Mouse (Mus musculus) retina, postnatal 1 day (tissue): ENCODE results near the gene Henmt1.
A peak's percentile ranks its signal among the peaks of the same experiment; 100 is the strongest.

Experiments used
- DNase-seq: peaks from one replicate; pipeline ENCODE4 v3.0.0-alpha.2; 2012

Gene Henmt1

GRCm38 (mm10) chr3:108939573-108939972 lies at the start of gene Henmt1:
Gene Henmt1, plus strand, starts transcription at chr3:108939873.
- DNase-seq = no peak

DNA sequence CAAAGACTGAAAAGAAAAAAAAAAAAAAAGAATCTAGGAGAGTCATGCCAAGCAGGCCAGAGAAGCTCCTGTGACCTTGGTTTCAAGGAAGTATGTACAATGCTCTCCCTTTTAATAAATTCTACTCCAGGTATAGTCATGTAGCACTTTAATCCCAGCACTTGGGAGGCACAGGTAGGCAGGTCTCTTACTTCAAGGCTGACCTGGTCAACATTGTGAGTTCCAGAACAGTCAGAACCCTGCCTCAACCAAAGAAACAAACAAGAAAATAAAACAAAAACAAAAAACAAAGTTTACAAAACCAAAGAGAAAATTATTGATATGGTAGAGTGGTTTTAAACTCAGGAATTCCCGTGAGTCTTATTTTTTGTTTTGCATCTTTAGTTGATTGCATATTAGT lies 49.8 kb upstream of the Henmt1 start, which contains the start of gene Fndc7:
Fndc7 (minus strand) TSS at position 101 of the 400 bp plus-strand sequence.
- no peak for DNase-seq

DNA sequence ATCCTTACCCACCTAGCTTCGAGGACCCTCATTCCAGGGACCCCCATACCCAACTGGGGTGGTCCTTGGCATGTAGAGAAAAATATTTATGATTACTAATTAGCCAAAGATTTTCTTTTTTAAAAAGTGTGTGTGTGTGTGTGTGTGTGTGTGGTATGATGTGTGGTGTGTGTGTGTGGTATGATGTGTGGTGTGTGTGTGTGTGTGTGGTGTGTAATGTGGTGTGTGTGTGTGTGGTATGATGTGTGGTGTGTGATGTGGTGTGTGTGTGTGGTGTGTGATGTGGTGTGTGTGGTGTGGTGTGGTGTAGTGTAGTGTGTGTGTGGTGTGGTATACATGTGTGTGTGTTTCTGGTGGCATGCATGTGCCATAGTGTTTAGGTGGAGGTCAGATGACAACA lies 47.6 kb upstream of the Henmt1 start:
- no peak for DNase-seq

DNA sequence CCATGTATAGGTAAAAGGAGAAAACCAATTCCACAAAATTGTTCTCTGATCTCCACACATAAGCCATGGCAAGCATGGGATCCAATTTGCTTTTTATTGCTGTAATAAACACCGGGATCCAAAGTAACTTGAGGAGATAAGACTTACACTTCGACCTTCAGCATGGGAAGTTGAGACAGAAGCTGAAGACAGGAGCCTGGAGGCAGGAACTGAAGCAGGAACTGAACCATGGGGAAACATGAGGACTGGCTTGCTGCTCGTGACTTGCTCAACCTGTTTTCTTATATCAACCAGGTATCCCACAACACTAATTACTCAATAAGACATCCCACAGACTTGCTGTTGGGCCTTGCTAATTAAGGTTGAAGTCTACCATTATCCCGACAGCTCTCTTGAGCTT lies 46.8 kb upstream of the Henmt1 start:
- DNase-seq = no peak

DNA sequence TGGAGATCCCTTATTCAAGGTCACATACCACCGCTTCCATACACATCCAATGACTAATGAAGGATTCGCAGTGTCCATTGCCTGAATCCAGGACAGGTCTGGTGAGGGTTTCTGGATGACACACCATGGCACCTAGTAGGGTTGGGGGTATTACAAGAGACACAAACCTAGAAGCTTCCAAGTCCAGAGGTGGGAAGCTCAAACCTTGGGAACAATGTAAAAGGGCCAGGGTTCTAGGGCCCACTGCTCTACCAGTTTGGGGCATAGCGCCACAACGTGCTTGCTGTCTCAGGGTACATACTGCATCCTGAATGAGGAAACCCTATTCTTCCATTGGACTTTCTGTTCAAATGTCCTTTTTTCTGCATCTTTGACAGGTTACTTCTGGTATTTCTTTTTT lies 41.0 kb upstream of the Henmt1 start:
- DNase-seq = no peak

GRCm38 (mm10) chr3:108900147-108900546 lies 39.5 kb upstream of the Henmt1 start:
- DNase-seq = no peak

- no peak for DNase-seq
These were observed 39.0 kb upstream of the Henmt1 start for GRCm38 (mm10) chr3:108900681-108901080.

DNA sequence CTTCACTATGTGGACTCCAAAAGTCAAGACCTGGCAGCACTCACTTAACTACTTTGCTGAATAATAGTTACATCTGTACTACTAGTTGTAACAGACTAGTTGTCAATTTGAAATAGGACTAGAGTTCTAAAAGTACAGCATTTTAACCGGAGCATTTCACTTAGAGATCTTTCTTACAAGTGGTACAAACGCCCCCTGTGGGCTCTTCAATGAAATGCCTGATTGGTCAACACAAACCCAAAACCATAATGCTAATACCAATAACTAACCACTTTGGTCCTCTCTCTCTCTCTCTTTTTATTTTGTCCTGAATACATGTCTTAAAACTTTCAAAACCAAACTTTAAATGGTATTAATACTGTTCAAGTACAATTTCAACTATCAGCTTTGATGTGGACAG lies 37.6 kb upstream of the Henmt1 start:
- DNase-seq = no peak

- DNase-seq = no peak
These were observed 36.7 kb upstream of the Henmt1 start for GRCm38 (mm10) chr3:108902934-108903333.

- DNase-seq = peak; percentile 22
These were observed 29.2 kb upstream of the Henmt1 start for GRCm38 (mm10) chr3:108910303-108911080.

GRCm38 (mm10) chr3:108911081-108911547 lies 28.6 kb upstream of the Henmt1 start:
- DNase-seq = peak; percentile 82

DNA sequence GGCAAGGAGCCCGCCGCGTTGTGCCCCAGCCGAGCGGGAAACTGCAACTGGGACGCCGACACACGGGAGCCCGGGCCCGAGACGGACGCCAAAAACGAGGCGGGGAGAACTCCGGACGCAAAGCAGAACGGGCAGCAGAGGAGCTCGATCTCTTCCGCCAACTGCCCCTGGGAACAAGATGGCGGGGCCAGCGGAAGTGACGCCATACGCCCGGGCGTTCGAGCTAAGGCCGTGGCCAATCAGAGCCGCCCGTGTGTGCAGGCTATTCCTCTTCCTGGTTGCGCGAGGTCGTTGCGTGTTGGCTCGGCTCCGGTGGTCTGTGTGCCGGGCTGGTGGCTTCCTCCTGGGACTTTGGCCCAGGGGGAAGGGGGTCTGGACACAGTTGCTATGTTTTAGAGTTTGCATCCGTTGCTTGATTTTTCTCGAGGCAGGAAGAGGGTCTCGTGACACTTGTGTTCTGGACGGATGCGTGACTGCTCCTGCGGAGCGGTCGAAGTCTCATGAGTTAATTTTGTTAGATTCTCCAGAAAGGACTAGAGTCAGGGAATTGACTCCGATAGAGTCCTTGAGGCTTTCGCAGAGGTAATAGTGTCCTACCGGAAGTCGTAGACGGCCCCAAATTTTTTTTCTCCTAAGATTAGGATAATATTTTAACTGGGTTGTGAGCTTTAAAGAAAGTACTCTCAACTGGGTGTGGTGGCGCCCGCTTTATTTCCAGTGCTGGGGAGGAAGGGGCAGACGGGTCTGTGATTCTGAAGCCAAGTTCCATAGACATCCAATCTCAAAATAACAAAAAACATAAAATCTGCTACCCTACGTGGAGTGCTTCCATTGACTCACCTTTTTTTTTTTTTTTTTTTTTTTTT lies 27.9 kb upstream of the Henmt1 start, which contains the start of gene Prpf38b:
Prpf38b (minus strand) TSS at position 180 of the 866 bp plus-strand sequence.
- peak; percentile 98 for DNase-seq

- no peak for DNase-seq
These were observed 23.7 kb upstream of the Henmt1 start for GRCm38 (mm10) chr3:108915999-108916398.

DNA sequence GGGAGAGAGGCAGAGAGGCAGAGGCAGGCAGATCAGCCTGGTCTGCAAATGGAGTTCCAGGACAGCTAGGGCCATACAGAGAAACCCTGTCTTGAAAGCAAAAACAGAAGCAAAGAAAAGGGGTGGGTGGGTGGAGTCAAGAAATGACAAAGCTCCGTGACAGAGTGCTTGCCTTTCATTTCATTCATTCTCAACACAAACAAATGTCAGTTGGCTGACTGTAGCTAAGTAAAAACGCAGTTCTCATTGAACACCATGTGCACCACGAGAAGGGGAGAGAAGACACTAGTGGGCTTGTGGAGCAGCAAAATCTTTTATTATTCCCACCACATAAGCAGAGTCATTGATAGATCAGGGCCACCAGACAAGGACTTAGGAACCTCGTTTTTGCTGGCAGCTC lies 22.8 kb upstream of the Henmt1 start:
- DNase-seq = no peak

DNA sequence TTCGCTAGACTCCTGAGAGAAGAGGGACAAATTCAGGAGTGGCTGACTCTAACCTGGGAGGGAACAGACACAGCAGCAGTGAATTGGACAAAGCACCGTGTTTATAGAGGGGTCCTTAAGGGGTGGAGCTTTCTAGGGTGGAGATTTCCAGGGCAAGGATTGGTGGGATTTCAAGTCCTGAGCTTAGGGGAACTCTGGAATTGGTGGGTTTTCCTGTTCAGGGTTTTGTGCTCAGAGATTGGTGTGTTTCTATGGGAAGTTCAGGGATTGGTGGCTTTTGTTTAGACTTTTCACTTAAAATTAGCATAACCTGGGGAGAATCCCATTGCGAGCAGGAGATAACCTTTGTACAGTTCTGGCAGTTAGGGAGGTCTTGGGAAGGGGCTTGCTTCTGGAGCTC lies 21.7 kb upstream of the Henmt1 start:
- no peak for DNase-seq

DNA sequence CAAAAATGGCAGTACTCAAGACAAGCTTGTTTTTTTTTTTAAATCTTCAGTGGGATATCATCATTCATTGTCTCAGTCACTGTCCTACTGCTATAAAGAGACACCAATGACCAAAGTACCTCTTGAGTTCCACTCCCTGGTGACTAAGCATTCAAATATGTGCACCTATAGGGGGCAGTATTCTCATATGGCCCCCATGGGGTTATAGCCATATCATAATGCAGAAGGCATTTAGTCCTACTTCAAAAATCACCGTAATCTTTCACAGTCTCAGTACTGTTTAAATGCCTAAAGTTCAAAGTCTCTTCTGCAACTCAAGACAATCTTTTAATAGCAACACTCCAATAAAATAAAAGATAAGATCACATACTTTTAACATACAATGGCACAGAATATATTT lies 20.8 kb upstream of the Henmt1 start:
- DNase-seq = no peak

DNA sequence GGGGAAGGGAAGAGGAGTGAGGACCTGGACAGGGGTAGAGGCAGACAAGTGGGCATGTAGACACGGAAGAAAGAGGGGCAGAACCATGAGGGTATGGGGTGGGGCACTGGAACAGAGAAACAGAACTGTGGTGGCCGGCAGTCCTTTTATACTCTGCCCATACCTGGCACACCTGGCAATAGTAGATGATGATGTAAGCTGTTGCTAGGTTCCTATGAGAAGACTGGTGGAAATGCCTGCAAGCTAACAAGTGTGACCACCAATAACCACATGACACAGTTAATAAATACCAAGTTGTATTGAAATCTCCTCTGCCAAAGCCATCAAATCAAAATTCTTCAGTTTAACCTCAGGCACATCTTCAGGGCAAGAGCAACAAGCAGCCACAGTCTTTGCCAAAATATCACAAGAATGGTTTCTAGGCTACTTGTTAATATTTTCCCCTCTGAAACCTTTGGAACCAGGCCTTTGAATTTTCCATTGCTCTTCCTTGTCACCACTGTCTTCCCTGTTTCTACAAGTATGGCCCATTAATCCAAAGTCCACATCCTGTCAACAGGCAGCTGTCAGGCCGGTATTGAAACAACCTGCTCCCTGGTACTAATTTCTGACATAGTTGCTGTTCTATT lies 19.1 kb upstream of the Henmt1 start:
- no peak for DNase-seq

DNA sequence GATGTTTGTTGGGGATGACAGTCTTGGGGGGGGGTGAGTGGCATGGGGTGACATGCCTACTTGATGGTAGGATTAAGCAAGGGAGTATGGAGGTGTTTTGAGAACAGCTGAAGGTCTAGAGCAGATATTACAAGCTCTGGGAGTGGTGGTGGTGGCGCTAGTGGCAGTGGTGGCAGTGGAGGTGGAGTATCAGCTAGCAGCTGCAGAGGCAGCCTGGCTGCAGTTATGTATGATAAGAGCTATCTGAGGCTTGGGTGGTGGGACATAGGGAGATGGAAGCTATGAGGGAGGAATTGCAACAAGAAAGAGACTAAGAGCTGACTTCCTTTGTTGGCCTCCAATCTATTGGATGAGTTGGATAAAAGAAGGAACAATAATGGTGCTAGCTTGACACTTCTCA lies 17.9 kb upstream of the Henmt1 start:
- DNase-seq = no peak

GRCm38 (mm10) chr3:108925677-108926076 lies 14.0 kb upstream of the Henmt1 start:
- DNase-seq = no peak

DNA sequence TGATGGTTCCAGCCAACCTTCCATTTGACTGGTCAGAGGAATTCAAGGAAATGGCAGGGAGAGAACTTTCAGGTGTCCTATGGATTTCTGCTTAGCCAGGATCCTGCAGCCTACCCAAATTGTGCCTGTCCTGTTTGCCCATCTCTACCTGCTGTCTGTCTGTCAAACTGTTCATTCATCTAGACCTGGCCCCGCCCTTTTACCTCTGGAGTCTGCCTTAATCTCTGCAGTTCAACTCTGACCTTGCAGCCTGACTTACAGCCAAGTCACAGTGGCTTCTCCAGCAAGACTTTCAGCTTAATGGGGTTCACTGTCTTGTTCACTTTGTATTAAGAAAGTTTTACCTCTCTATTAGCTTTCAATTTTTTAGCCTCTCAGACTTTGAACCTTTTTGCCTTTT lies 13.4 kb upstream of the Henmt1 start:
- no peak for DNase-seq

GRCm38 (mm10) chr3:108933557-108933956 lies 6.1 kb upstream of the Henmt1 start:
- DNase-seq = no peak

DNA sequence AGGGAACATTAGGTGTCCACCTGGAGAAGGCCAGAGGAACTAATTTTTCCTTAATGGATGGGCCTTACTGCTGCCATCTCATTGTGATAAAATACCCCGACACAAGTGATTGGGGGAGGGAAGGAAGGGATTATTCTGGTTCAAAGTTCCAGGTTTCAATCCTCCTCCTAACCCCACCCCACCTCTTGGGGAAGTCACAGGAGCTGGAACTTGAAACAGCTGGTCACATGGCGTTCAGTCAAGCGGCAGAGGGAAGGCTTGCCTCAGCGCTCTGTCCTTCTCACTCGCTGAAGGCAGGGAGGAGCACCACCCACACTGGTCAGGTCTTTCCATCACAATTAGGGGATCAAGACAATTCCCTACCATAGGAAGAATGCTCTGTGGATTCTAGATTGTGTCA lies 982 bp upstream of the Henmt1 start:
- DNase-seq = no peak

DNA sequence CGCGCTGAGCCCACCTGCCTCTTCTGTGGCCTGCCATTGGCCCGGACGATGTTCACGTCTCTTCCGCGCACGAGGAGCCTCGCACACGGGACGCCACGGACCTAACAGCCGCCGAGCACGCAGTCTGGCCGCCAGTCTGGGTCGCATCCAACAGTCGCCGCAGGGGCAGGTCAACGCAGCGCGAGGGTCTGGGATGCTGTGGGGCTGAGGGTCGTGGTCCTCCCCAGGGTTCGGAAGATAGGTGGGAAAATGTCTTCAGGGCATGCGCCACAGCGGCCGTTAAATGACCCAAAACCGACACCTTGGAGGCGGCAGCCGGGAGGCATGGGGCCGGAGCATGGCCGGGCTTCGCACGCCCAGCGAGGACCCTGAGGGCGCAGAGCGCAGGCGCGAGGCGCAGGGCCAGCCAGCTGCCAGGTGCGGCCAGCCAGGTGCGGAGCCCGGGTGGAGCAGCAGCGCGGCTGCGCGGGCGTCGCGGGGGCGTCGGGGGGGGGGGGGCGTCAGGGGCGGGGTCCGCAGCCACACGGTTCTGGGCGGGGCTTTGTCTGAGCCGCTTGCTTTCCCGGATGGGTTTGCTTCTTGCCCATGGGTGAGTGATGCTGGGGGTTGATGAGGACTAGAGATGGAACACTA lies 444 bp downstream of the Henmt1 start, which contains the start of gene Gm9857:
Gm9857 (minus strand) TSS at position 445 of the 633 bp plus-strand sequence.
- DNase-seq = peak; percentile 41
